Mouse (Mus musculus): ENCODE measurements around the gene Vmn2r114. TPM values are rescaled to one million over a fixed set of nuclear protein-coding genes. Genes with fewer than 3 reads are reported as not detected.

The Vmn2r114 gene
- polyA plus RNA-seq (2017; shearing (Covaris generic)), result 0.09 TPM

DNA sequence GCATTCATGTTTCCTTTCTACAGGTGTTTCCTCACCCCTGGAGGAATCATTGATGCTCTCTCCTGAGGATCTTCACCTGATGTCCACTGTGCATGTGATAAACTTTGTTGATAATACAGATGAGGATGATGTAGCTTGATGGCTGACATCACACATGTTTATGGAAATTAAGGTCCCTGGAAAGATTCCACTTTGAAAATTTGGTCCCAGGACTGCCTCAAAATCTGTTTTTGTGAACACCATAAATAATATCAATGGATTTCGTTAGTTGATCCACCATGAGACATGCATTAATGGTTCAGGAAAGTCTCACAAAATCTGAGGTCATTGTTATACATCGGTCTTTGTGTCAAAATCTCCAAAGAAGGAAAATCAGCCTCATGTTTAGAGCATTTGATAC, at the start of gene Vmn2r114:
Gene Vmn2r114 (minus strand): TSS at position 101 of the 400 bp plus-strand sequence.

DNA sequence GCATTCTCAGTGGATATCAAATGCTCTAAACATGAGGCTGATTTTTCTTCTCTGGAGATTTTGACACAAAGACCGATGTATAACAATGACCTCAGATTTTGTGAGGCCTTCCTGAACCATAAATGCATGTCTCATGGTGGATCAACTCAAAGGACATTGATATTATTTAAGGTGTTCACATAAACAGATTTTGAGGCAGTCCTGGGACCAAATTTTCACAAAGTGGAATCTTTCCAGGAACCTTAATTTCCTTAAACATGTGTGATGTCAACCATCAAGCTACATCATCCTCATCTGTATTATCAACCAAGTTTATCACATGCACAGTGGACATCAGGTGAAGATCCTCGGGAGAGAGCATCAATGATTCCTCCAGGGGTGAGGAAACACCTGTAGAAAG, 31.1 kb upstream of the Vmn2r114 start, which contains the start of gene Vmn2r115:
Gene Vmn2r115 (plus strand): TSS at position 301 of the 400 bp plus-strand sequence.

Other genes starting within 250 kb of the Vmn2r114 start
- 4.3 TPM for gene Zfp40, start 119.3 kb downstream of the Vmn2r114 start, polyA plus RNA-seq (2017; shearing (Covaris generic))
- 0.05 TPM for gene Vmn2r115, start 31.2 kb upstream of the Vmn2r114 start, polyA plus RNA-seq (2017; shearing (Covaris generic))
- gene Vmn2r116, start 72.1 kb upstream of the Vmn2r114 start, polyA plus RNA-seq (2017; shearing (Covaris generic)), result not detected
- not detected for gene Vmn2r117, start 167.2 kb upstream of the Vmn2r114 start, polyA plus RNA-seq (2017; shearing (Covaris generic))

All from effector memory CD4-positive, alpha-beta T cell, adult 5 months (primary cell).